Comparison of ENCODE assay signal across 16 mouse cellular contexts in the genomic region with DNA sequence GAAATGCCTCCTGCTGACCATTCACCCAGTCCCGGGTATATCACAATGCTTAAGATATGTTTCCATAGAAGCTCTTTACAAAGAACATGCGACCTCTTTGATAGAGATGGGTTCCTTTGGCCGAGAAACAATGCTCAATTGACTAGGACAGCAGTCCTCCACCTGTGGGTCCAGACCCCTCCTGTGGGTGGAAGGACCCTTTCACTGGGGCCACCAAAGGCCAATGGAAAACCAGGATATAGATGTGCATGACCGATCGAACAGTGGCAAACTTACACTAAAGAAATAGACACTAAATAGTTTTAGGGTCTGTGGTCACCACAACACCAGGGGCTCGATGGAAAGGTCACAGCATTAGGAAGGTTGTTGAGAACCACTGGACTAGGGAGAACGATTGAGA. TPM values are rescaled to one million over a fixed set of nuclear protein-coding genes. Genes with fewer than 3 reads are reported as not detected.
A peak's percentile ranks its signal among the peaks of the same experiment; 100 is the strongest.
DNase-seq lines count a peak whose midpoint lies in the region; ATAC-seq lines count a peak whose summit lies in the region.
"Had no signal": no experiment of that assay in that cellular context is flagged by ENCODE, and none has a peak within 500 bp of the region (broad histone marks: within the 10 kb centered on the region; RNA-seq: fewer than 3 reads in every experiment).

No protein-coding gene starts in this region.

- H3K36me3 ChIP-seq in hindbrain, embryonic 12.5 days: no peaks in the 10 kb centered on the region
- H3K36me3 ChIP-seq: embryonic facial prominence, embryonic 12.5 days; G1E; heart, embryonic 13.5 days; hindbrain, embryonic 10.5 days; intestine, embryonic 15.5 days; liver, embryonic 13.5 days; midbrain, embryonic 10.5 days had no signal

- no peak overlapping the region for H3K9ac ChIP-seq in hindbrain, embryonic 12.5 days
- H3K9ac ChIP-seq: embryonic facial prominence, embryonic 12.5 days; heart, embryonic 13.5 days; intestine, embryonic 15.5 days; liver, embryonic 13.5 days had no signal

- H3K27ac ChIP-seq in hindbrain, embryonic 12.5 days: no peak overlapping the region
- H3K27ac ChIP-seq: embryonic facial prominence, embryonic 12.5 days; heart, embryonic 13.5 days; hindbrain, embryonic 10.5 days; intestine, embryonic 15.5 days; kidney, postnatal 0 days; liver, embryonic 13.5 days; midbrain, embryonic 10.5 days had no signal

- intact Hi-C loops in gastrocnemius, postnatal 36 days (cut with DNase I): no loop called here

- 88% methylated on average over 7 of the region's 7 CpGs for WGBS in hindbrain, embryonic 12.5 days

- H3K4me3 ChIP-seq in hindbrain, embryonic 12.5 days: no peak overlapping the region
- H3K4me3 ChIP-seq: embryonic facial prominence, embryonic 12.5 days; heart, embryonic 13.5 days; hindbrain, embryonic 10.5 days; intestine, embryonic 15.5 days; liver, embryonic 13.5 days; midbrain, embryonic 10.5 days had no signal

- ATAC-seq in hindbrain, embryonic 12.5 days (ENCODE audit: low FRiP score): no peak
- ATAC-seq: intestine, embryonic 15.5 days had no signal

- no peaks in the 10 kb centered on the region for H3K4me1 ChIP-seq in hindbrain, embryonic 12.5 days
- H3K4me1 ChIP-seq: embryonic facial prominence, embryonic 12.5 days; heart, embryonic 13.5 days; hindbrain, embryonic 10.5 days had no signal

- 0 out of 2 replicates have a peak, but pooled peaks cover 6% of the 10 kb centered on the region for H3K27me3 ChIP-seq in hindbrain, embryonic 12.5 days
- H3K27me3 ChIP-seq: embryonic facial prominence, embryonic 12.5 days; intestine, embryonic 15.5 days had no signal

- no peaks in the 10 kb centered on the region for H3K9me3 ChIP-seq in hindbrain, embryonic 12.5 days (replicated peaks)
- H3K9me3 ChIP-seq: embryonic facial prominence, embryonic 12.5 days; G1E; heart, embryonic 13.5 days; intestine, embryonic 15.5 days; liver, embryonic 13.5 days; midbrain, embryonic 10.5 days had no signal

- DNase-seq in gastrocnemius, adult 18-20 months (ENCODE audit: low spot score): peak; percentile 2
- DNase-seq in gastrocnemius, postnatal 36 days: no peak
- peak; percentile 6 to 13 for DNase-seq in layer of hippocampus, postnatal 14 days (ENCODE audit: low spot score in 2 of 2)
- no peak for DNase-seq in layer of hippocampus, postnatal 25 days (ENCODE audit: extremely low spot score in 1 of 2, low spot score in 1 of 2)
- peak; percentile 10 for DNase-seq in thymus, postnatal 4 days
- DNase-seq in thymus, postnatal 25 days: no peak
- no peak for DNase-seq in embryo, embryonic 10.5 days (ENCODE audit: low spot score)
- DNase-seq: liver, embryonic 13.5 days had no signal

- H3K4me2 ChIP-seq in hindbrain, embryonic 12.5 days (replicated peaks): no peak overlapping the region
- H3K4me2 ChIP-seq: embryonic facial prominence, embryonic 12.5 days; heart, embryonic 13.5 days; intestine, embryonic 15.5 days; liver, embryonic 13.5 days had no signal

RNA-seq across cellular contexts. Expression of a gene that starts 53.2 kb away (rescaled TPM):
- total RNA-seq in gastrocnemius, adult 18-20 months (2021): 1 to 10 TPM; 5.7 to 6.4 TPM
- 1 to 10 TPM; 6.7 to 8.2 TPM for total RNA-seq in gastrocnemius, postnatal 36 days (2021)
- 10 to 100 TPM; 20.6 to 31.0 TPM for total RNA-seq in layer of hippocampus, postnatal 14 days (2021)
- total RNA-seq in layer of hippocampus, postnatal 25 days (2021): 10 to 100 TPM; 16.5 to 17.1 TPM
- polyA plus RNA-seq in hindbrain, embryonic 12.5 days (2016; fragmentation: Nextera tagmentation; extraction: Ambion mirVana): 154 and 159 TPM in 2 replicates

Comparison
In these comparisons a context has a peak if more than half of its experiments do, and no peak if none do; other contexts are left out.
1. DNase-seq: peak in gastrocnemius, adult 18-20 months (single experiment), layer of hippocampus, postnatal 14 days (2 of 2) and thymus, postnatal 4 days (single experiment); none in gastrocnemius, postnatal 36 days (0 of 2), layer of hippocampus, postnatal 25 days (0 of 2), thymus, postnatal 25 days (single experiment) and embryo, embryonic 10.5 days (single experiment).